Mouse (Mus musculus) G1E (cell line): Measurements from ENCODE around the gene Csf3. TPM values are rescaled to one million over a fixed set of nuclear protein-coding genes. Genes with fewer than 3 reads are reported as not detected.

Source experiments
- ATAC-seq: 2 replicates; pipeline ENCODE4 v1.8.0; 2016; ENCODE audit warnings: mild to moderate bottlenecking; ENCODE audit not compliant: insufficient number of reproducible peaks, poor library complexity, low FRiP score, severe bottlenecking; ENCODE audit errors: extremely low read depth
- DNase-seq: peaks from one replicate; pipeline ENCODE4 v3.0.0; 2012; ENCODE audit warnings: low spot score
- H3K27me3 ChIP-seq: 2 replicates; pipeline ENCODE4 v1.6.1; 2012; ENCODE audit warnings: mild to moderate bottlenecking, low read length, inconsistent platforms; ENCODE audit not compliant: insufficient read depth
- H3K36me3 ChIP-seq: replicated peaks from 2 replicates; pipeline ENCODE3; 2012; ENCODE audit warnings: mild to moderate bottlenecking, inconsistent platforms
- H3K4me1 ChIP-seq: 2 replicates; pipeline ENCODE4 v1.6.1; 2012; ENCODE audit warnings: low read depth, low read length, inconsistent platforms, mixed read lengths; ENCODE audit not compliant: insufficient read depth
- H3K4me3 ChIP-seq: 2 replicates; pipeline ENCODE4 v1.5.1; 2012; ENCODE audit warnings: low read depth, mild to moderate bottlenecking, inconsistent platforms, low read length, moderate library complexity, mixed read lengths
- H3K9me3 ChIP-seq: replicated peaks from 2 replicates; pipeline ENCODE4 v1.6.1; 2012; ENCODE audit warnings: inconsistent platforms
- CTCF ChIP-seq: IDR thresholded peaks from 2 replicates; pipeline ENCODE4 v1.5.1; 2012; ENCODE audit warnings: low read depth, low read length, inconsistent platforms, mixed read lengths
- GATA1 ChIP-seq: IDR thresholded peaks from 2 replicates; pipeline ENCODE4 v1.6.1; 2012; ENCODE audit warnings: borderline replicate concordance, low read length, inconsistent platforms, mixed read lengths
- GATA2 ChIP-seq: IDR thresholded peaks from 2 replicates; pipeline ENCODE4 v1.6.1; 2012; ENCODE audit warnings: low read depth, low read length, inconsistent platforms, borderline replicate concordance
- POLR2AphosphoS5 ChIP-seq: IDR thresholded peaks from 2 replicates; pipeline ENCODE4 v1.6.1; 2012; ENCODE audit warnings: low read depth, low read length, inconsistent platforms; ENCODE audit not compliant: insufficient replicate concordance
- TAL1 ChIP-seq: conservative IDR thresholded peaks from 2 replicates; pipeline ENCODE4 v1.6.1; 2012; ENCODE audit warnings: low read depth, low read length, inconsistent platforms, mixed read lengths
- polyA plus RNA-seq: library from polyadenylated mRNA; stranded (reverse); fragments of >175 nt; gene quantifications from 2 replicates; pipeline ENCODE4 v1.2.3, GENCODE M21; 2012
- total RNA-seq, 2 experiments: library from RNA; stranded (forward) in 1 of 2; stranded (reverse) in 1 of 2; fragments of 200-1000 nt in 1 of 2; fragments of >200 nt in 1 of 2; fragmentation: Nextera tagmentation in 1 of 2; gene quantifications; 2 replicates each; pipeline ENCODE4 v1.2.3; 2014 to 2017

The Csf3 gene
- total and polyA plus RNA-seq, 3 experiments, result 0.27 TPM; not detected in 2

DNA sequence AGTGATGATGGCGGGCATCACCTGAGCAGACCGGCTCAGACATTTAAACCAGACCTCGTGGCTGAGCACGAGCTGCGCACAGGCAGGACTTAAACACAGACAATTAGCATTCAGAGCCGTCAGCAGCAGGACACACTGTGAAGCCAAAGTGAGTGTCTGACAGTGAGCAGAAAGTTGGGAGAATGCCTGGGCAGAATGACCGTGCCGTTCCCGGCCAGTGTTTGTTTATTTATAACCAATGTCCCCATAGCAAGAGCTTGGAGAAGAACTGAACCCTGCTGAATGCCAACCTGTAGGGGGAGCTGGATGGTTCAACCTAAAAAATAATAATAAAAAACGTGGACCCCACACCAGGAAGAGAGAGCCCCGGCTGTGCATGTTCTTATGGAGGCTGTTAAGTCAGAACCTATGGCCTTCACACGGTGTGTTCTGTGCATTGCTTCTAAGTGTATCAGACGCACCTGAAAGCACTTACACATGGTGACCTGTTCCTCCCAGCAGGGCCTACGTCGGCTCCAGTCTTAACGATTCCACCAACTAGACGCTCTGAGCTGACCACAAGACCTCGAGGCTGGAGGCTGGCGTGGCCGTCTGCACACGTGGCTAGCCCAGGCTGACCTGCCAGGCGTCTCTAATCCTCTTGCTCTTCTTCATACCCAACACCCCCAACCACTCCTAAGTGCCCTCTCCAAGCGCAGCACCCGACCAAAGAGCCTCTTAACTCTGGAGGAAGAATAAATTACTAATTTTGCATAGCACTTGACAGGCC is 20.6 kb downstream of the Csf3 start:
- H3K4me1 ChIP-seq, result peaks cover 59% of the 10 kb centered on the region
- TF ChIP-seq TAL1 (no peak), GATA2 (no peak), POLR2AphosphoS5 (no peak), CTCF (no peak), GATA1 (no peak)
- ATAC-seq (no peak), DNase-seq (no peak)
- no peak overlapping the region for H3K4me3 ChIP-seq
- no peaks in the 10 kb centered on the region for H3K27me3 ChIP-seq
- peaks cover 93% of the 10 kb centered on the region for H3K36me3 ChIP-seq
- no peaks in the 10 kb centered on the region for H3K9me3 ChIP-seq

DNA sequence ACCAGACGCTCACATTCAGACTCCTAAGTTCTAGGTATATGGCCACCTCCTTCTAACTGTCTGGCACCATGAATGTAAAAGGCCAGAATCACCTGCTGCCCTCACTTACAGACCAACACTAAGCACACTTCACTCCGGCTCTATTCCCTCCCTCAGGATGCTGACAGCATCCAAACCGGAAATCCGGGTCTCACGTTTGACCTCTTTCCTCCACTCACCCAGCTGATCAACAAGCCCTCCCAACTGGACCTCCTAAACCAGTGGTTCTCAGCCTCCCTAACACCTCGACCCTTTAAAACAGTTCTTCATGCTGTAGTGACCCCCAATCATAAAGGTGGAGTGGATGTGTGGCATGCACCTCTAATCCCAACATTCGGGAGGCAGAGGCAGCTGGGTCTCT is 22.0 kb downstream of the Csf3 start:
- ATAC-seq (no peak), DNase-seq (no peak)
- Histone ChIP-seq H3K36me3 (peaks cover 92% of the 10 kb centered on the region), H3K27me3 (no peaks in the 10 kb centered on the region), H3K4me3 (no peak overlapping the region), H3K9me3 (no peaks in the 10 kb centered on the region), H3K4me1 (peaks cover 53% of the 10 kb centered on the region)
- TF ChIP-seq TAL1 (no peak), GATA2 (no peak), GATA1 (no peak)

DNA sequence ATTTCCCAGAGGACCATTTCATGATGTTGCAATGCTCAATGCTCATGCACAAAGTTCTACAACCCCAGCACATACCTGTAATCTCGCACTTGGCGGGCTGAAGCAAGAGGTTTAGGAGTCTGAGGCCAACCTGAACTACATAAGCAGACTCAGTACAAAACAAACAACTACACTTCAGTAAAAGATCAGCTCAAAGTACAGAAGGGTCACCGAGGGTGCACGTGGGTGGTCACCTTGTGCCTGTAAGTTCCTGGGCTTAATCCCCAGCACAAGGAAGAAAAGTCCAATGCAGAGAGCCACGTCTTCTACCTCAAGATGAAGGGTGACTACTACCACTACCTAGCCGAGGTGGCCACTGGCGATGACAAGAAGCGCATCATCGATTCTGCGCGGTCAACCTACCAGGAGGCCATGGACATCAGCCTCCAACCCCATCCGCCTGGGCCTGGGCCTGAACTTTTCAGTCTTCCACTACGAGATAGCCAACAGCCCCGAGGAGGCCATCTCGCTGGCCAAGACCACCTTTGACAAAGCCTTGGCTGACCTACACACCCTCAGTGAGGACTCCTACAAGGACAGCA is 25.0 kb downstream of the Csf3 start:
- Histone ChIP-seq H3K4me3 (no peak overlapping the region), H3K4me1 (peaks cover 38% of the 10 kb centered on the region), H3K36me3 (peaks cover 69% of the 10 kb centered on the region), H3K27me3 (peaks cover under 1% of the 10 kb centered on the region; the same call in 1 of the 2 replicates), H3K9me3 (no peaks in the 10 kb centered on the region)
- DNase-seq (no peak), ATAC-seq (no peak)
- no peak for TF ChIP-seq POLR2AphosphoS5
- TF ChIP-seq GATA1, result no peak
- TF ChIP-seq CTCF, result no peak

DNA sequence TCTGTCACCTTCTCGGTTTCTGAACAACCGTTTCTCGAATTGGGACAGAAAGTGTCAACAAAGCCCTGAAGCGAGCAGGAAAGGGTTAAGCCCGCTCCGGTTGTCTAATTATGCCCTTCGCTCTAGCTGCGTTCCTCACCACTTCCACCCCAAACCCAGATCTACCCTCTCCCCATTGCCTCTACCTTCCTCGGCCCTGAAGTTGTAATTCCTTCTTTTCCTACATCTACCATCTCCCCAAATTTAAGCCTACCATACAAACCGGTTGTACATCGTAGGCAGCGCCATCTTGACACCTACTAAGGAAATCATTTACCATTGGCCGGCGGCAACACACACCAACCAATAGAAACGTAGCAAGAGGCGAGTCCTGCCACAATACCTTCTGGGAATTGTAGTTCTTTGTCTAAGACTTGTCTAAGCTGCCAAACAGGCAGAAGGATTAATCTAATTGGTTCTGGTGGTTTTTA is 28.1 kb downstream of the Csf3 start, which contains the start of gene Med24:
Gene Med24, minus strand, starts transcription at position 317 of the 470 bp plus-strand sequence.
- Histone ChIP-seq H3K4me3 (peak within 1 kb of the TSS; percentile 79), H3K27me3 (peaks cover 13% of the 10 kb centered on the region), H3K36me3 (peaks cover 39% of the 10 kb centered on the region), H3K9me3 (peaks cover 2% of the 10 kb centered on the region), H3K4me1 (peaks cover 26% of the 10 kb centered on the region)
- DNase-seq, result peak; percentile 87
- TF ChIP-seq TAL1, result no peak
- TF ChIP-seq CTCF, result no peak
- TF ChIP-seq POLR2AphosphoS5, result no peak
- no peak for TF ChIP-seq GATA1
- TF ChIP-seq GATA2, result no peak
- peak; percentile 98 for ATAC-seq

DNA sequence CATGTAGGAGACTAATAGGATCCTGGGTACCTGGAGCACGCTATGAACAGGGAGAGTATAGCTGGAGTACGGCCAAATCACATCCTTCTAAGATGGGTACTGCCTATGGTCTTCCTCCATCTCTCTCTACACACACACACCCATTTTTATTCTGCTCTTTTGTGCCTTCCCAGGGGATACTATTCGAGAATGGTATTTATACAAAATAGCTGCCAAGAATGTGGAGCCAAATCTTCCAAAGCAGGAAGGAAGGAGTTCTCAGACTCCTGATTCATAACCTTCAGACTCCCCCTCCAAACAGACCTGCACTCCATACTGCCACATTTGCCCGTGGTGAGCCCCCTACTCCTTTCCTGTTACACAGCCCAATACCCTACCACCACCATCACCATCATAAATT is 29.7 kb downstream of the Csf3 start:
- Histone ChIP-seq H3K27me3 (peaks cover 13% of the 10 kb centered on the region), H3K36me3 (peaks cover 23% of the 10 kb centered on the region), H3K4me3 (no peak overlapping the region), H3K4me1 (peaks cover 16% of the 10 kb centered on the region), H3K9me3 (peaks cover 11% of the 10 kb centered on the region)
- DNase-seq (no peak), ATAC-seq (no peak)
- TF ChIP-seq GATA1 (no peak), TAL1 (no peak), POLR2AphosphoS5 (no peak), GATA2 (no peak), CTCF (no peak)

DNA sequence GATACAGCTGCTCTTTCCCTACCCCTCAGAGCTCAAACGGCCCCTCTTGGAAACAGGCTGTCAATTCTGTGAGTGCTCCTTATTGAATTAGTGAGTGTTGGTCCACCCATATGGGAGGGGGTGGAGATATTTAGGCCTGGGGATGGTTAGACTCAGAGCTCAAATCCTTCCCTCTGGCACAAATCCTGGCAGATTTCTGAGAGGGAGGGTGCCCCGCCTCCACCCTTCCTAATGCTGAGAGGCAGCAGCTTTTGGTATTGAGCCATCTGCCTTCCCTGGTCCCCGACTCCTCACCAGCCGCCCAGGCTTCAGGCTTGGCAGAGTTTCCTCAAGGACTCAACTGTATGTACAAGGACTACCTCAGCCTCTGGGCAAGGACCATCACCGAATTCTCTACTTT is 30.1 kb downstream of the Csf3 start:
- TF ChIP-seq TAL1 (no peak), CTCF (no peak), GATA1 (no peak), GATA2 (no peak), POLR2AphosphoS5 (no peak)
- ATAC-seq (no peak), DNase-seq (no peak)

More for the DNA sequence above, 30.1 kb downstream of the Csf3 start:
- H3K36me3 ChIP-seq, result peaks cover 19% of the 10 kb centered on the region
- H3K27me3 ChIP-seq, result peaks cover 13% of the 10 kb centered on the region
- no peak overlapping the region for H3K4me3 ChIP-seq
- H3K4me1 ChIP-seq, result peaks cover 12% of the 10 kb centered on the region
- H3K9me3 ChIP-seq, result peaks cover 11% of the 10 kb centered on the region
